Mouse (Mus musculus): ENCODE measurements around the gene Eml2. TPM values are rescaled to one million over a fixed set of nuclear protein-coding genes. Genes with fewer than 3 reads are reported as not detected.

The Eml2 gene
- polyA plus RNA-seq, 1 experiment from 2014 or later, result 5.4 TPM

GRCm38 (mm10) chr7:19222189-19222588, 46.0 kb downstream of the Eml2 start:
- H3K9ac ChIP-seq (ENCODE audit: low read depth, low read length), result no peak overlapping the region
- H3K27me3 ChIP-seq (ENCODE audit: control insufficient read depth, insufficient read depth, low read length), result peaks cover 2% of the 10 kb centered on the region; the same call in 1 of the 2 replicates
- peaks cover 6% of the 10 kb centered on the region for H3K4me1 ChIP-seq (ENCODE audit: control insufficient read depth, insufficient read depth, low read length)
- no peaks in the 10 kb centered on the region for H3K9me3 ChIP-seq (replicated peaks; ENCODE audit: control insufficient read depth, low read length)
- no peak for ATAC-seq (replicated peaks; ENCODE audit: insufficient number of reproducible peaks, low FRiP score, low TSS enrichment)
- no peak overlapping the region for H3K4me2 ChIP-seq
- peaks cover 3% of the 10 kb centered on the region; the same call in 1 of the 2 replicates for H3K36me3 ChIP-seq (ENCODE audit: control insufficient read depth, insufficient read depth, low read length)
- WGBS (ENCODE audit: insufficient replicate concordance), result 86% methylated on average over 16 of the region's 16 CpGs
- no peak overlapping the region for H3K27ac ChIP-seq (ENCODE audit: low read depth, low read length)
- no peak overlapping the region for H3K4me3 ChIP-seq (ENCODE audit: low read depth, low read length)

DNA sequence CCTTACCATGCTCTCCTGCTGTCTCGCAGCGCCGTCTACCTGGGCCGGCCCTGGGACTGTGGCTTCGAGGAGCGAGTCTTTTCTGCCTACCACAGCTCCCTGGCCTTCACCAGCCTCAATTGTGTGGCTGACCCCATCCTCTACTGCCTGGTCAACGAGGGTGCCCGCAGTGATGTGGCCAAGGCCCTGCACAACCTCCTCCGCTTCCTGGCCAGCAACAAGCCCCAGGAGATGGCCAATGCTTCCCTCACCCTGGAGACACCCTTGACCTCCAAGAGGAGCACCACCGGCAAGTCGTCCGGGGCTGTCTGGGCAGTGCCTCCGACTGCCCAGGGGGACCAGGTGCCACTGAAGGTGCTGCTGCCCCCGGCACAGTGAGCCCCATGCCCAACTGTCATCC, 46.7 kb downstream of the Eml2 start:
- peaks cover 7% of the 10 kb centered on the region for H3K4me1 ChIP-seq (ENCODE audit: control insufficient read depth, insufficient read depth, low read length)
- H3K9ac ChIP-seq (ENCODE audit: low read depth, low read length), result no peak overlapping the region
- H3K27me3 ChIP-seq (ENCODE audit: control insufficient read depth, insufficient read depth, low read length), result peaks cover 2% of the 10 kb centered on the region; the same call in 1 of the 2 replicates
- peaks cover 3% of the 10 kb centered on the region; the same call in 1 of the 2 replicates for H3K36me3 ChIP-seq (ENCODE audit: control insufficient read depth, insufficient read depth, low read length)
- H3K9me3 ChIP-seq (replicated peaks; ENCODE audit: control insufficient read depth, low read length), result no peaks in the 10 kb centered on the region
- WGBS (ENCODE audit: insufficient replicate concordance), result 82% methylated on average over 14 of the region's 14 CpGs
- no peak overlapping the region for H3K4me3 ChIP-seq (ENCODE audit: low read depth, low read length)
- H3K27ac ChIP-seq (ENCODE audit: low read depth, low read length), result no peak overlapping the region
- H3K4me2 ChIP-seq, result no peak overlapping the region
- ATAC-seq (replicated peaks; ENCODE audit: insufficient number of reproducible peaks, low FRiP score, low TSS enrichment), result no peak

DNA sequence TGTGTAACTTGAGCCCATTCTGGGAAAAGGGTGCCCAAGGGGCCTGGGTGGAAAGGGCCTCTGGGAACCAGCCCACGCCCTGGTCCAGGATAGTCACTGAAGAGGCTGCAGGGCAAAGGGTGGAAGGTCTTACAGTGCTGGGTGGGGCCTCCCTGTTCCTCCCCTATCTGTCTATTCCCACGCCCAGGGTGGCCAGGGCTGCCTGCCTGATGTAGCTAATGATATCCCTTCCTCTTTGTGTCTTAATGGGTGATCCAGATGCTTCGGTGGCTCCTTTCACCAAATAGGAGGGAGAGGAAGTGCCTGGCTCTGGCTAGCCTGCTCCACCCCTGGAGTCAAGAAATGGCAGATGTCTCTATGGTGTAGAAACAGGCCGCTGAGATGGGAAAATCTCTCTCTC, 48.7 kb downstream of the Eml2 start:
- Histone ChIP-seq H3K27me3 (ENCODE audit: control insufficient read depth, insufficient read depth, low read length) (no peaks in the 10 kb centered on the region), H3K4me3 (ENCODE audit: low read depth, low read length) (no peak overlapping the region), H3K9ac (ENCODE audit: low read depth, low read length) (no peak overlapping the region; the same call in 1 of the 2 replicates), H3K36me3 (ENCODE audit: control insufficient read depth, insufficient read depth, low read length) (peaks cover 3% of the 10 kb centered on the region; the same call in 1 of the 2 replicates), H3K9me3 (replicated peaks; ENCODE audit: control insufficient read depth, low read length) (no peaks in the 10 kb centered on the region), H3K4me2 (peak overlapping the region; percentile 19), H3K27ac (ENCODE audit: low read depth, low read length) (no peak overlapping the region; the same call in 1 of the 2 replicates), H3K4me1 (ENCODE audit: control insufficient read depth, insufficient read depth, low read length) (peaks cover 14% of the 10 kb centered on the region)
- no peak for ATAC-seq (replicated peaks; ENCODE audit: insufficient number of reproducible peaks, low FRiP score, low TSS enrichment)
- 74% methylated on average over 4 of the region's 4 CpGs for WGBS (ENCODE audit: insufficient replicate concordance)

DNA sequence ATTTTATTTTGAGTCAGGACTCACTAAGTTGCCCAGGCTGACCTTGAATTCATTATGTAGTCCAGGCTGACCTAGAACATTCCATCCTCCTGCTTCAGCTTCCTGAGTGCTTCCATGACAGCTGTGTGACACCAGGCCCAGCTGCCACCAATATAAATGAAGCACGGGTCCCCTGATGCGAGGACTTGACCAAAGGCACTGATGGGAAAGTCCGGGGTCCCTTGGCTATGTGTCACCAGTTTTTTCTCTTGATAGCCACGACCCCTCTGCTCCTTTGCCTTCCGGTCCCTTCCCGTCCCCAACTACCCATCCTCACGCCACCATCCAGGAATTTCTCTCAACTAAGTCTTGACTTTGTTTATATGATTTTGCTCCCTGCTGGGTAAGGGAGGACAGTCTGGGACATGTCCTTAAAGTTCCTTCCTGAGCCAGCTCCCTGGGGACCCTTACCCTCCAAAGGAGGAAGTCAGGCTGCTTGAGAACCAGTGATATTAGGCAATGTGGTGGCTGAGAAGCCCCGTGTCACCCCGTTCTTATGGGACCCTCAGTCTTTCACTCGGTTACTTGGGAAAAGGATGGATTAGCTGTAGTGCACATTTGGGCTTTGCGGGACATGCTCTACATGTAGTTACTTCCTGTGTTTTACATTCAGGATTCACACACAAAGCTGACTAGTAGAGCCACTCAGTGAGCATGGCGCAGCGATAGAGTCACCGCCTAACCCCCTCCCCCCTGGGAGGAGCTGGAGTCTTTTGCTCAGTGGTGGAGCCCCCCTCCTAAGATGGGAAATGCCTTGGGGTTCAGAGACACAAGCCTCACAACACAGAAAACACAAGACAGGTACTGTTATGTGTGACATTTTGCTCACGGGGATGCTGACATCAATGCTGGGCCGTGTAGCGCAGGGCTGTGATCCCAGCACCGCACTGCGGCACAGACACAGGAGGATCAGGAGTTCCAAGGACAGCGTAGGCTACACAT, 50.9 kb downstream of the Eml2 start:
- H3K27ac ChIP-seq (ENCODE audit: low read depth, low read length), result peak overlapping the region; percentile 96

DNA sequence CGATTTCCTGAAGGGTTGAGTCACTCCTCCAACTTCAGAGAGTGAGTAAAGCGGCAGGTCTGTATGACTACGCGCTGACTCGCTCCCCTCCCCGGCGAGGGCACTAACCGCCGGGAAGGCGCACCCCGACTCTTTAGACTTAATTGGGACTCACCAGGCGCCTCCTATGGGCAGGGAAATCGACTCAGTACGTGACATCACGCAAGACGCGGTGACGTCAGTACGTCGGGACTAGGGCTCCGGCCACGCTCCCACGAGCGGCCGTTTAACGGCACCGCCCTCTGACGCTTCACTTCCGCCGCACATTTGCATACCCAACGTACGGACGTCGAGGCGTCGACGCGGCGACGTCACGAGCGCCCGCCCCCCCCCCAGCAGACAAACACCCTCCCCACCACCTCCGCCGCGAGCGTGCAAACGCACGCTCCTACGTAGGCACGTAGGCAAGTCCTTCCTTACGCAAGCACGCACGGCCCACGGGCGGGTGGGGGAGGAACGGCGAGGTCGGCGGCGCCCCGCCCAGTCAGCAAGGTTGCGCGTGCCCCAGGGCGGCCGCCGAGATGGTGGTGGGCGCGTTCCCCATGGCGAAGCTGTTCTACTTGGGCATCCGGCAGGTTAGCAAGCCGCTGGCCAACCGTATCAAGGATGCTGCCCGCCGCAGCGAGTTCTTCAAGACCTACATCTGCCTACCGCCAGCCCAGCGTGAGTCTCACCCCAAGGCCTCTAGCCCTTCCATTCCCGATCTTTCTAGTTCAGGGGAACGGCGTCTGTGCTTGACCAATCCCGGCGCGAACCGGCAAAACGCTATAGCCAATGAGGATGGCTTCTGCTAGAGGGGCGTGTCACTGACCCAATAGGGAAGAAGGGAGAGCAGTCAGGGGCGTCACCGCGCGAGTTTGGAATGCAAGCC, 51.9 kb downstream of the Eml2 start, which contains the start of gene Opa3:
Gene Opa3 (plus strand): TSS at position 452 of the 910 bp plus-strand sequence.
- Histone ChIP-seq H3K4me2 (peak within 1 kb of the TSS; percentile 79), H3K4me3 (ENCODE audit: low read depth, low read length) (peak within 1 kb of the TSS; percentile 62), H3K36me3 (ENCODE audit: control insufficient read depth, insufficient read depth, low read length) (peaks cover 9% of the 10 kb centered on the region; the same call in 1 of the 2 replicates), H3K4me1 (ENCODE audit: control insufficient read depth, insufficient read depth, low read length) (peaks cover 14% of the 10 kb centered on the region), H3K9ac (ENCODE audit: low read depth, low read length) (peak within 1 kb of the TSS; percentile 91), H3K27me3 (ENCODE audit: control insufficient read depth, insufficient read depth, low read length) (no peaks in the 10 kb centered on the region), H3K27ac (ENCODE audit: low read depth, low read length) (peak within 1 kb of the TSS; percentile 100), H3K9me3 (replicated peaks; ENCODE audit: control insufficient read depth, low read length) (no peaks in the 10 kb centered on the region)
- under 1% methylated on average over 89 of the region's 91 CpGs for WGBS (ENCODE audit: insufficient replicate concordance)
- ATAC-seq (replicated peaks; ENCODE audit: insufficient number of reproducible peaks, low FRiP score, low TSS enrichment), result peak; percentile 93

More for the DNA sequence above, 50.9 kb downstream of the Eml2 start:
- Histone ChIP-seq H3K4me2 (peak overlapping the region; percentile 79), H3K36me3 (ENCODE audit: control insufficient read depth, insufficient read depth, low read length) (peaks cover 9% of the 10 kb centered on the region; the same call in 1 of the 2 replicates), H3K27me3 (ENCODE audit: control insufficient read depth, insufficient read depth, low read length) (no peaks in the 10 kb centered on the region), H3K4me3 (ENCODE audit: low read depth, low read length) (peak overlapping the region; percentile 62), H3K9me3 (replicated peaks; ENCODE audit: control insufficient read depth, low read length) (no peaks in the 10 kb centered on the region), H3K9ac (ENCODE audit: low read depth, low read length) (peak overlapping the region; percentile 82), H3K4me1 (ENCODE audit: control insufficient read depth, insufficient read depth, low read length) (peaks cover 14% of the 10 kb centered on the region)
- 18% methylated on average over 20 of the region's 20 CpGs for WGBS (ENCODE audit: insufficient replicate concordance)
- ATAC-seq (replicated peaks; ENCODE audit: insufficient number of reproducible peaks, low FRiP score, low TSS enrichment), result no peak

DNA sequence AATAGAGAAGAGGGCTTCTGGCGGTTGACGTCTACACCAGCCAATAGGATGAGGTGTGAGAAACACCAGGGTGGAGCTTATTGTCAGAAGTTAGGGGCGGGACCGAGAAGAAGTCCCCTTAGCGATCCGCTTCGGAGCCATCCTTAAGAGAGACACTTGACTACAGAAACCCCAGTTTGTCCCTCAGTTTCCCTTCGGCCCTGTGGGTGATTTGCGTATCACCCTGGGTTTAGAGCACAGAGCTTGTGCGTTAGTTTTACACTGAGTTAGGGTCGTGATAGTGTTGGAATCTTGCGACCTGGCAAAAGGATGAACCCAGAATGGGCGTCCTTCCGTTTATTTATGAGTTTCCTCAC, 52.5 kb downstream of the Eml2 start:
- H3K9me3 ChIP-seq (replicated peaks; ENCODE audit: control insufficient read depth, low read length), result no peaks in the 10 kb centered on the region
- no peak for ATAC-seq (replicated peaks; ENCODE audit: insufficient number of reproducible peaks, low FRiP score, low TSS enrichment)
- no peaks in the 10 kb centered on the region for H3K27me3 ChIP-seq (ENCODE audit: control insufficient read depth, insufficient read depth, low read length)
- WGBS (ENCODE audit: insufficient replicate concordance), result 0% methylated on average over 14 of the region's 14 CpGs
- H3K4me2 ChIP-seq, result peak overlapping the region; percentile 79
- H3K4me1 ChIP-seq (ENCODE audit: control insufficient read depth, insufficient read depth, low read length), result peaks cover 14% of the 10 kb centered on the region
- H3K9ac ChIP-seq (ENCODE audit: low read depth, low read length), result peak overlapping the region; percentile 91
- H3K4me3 ChIP-seq (ENCODE audit: low read depth, low read length), result peak overlapping the region; percentile 62
- peak overlapping the region; percentile 100 for H3K27ac ChIP-seq (ENCODE audit: low read depth, low read length)
- H3K36me3 ChIP-seq (ENCODE audit: control insufficient read depth, insufficient read depth, low read length), result peaks cover 9% of the 10 kb centered on the region; the same call in 1 of the 2 replicates

- ATAC-seq (replicated peaks; ENCODE audit: insufficient number of reproducible peaks, low FRiP score, low TSS enrichment), result no peak
Observed at GRCm38 (mm10) chr7:19229404-19229803, 53.2 kb downstream of the Eml2 start.

GRCm38 (mm10) chr7:19230041-19230580, 53.9 kb downstream of the Eml2 start:
- no peaks in the 10 kb centered on the region for H3K9me3 ChIP-seq (replicated peaks; ENCODE audit: control insufficient read depth, low read length)
- WGBS (ENCODE audit: insufficient replicate concordance), result 93% methylated on average over 2 of the region's 2 CpGs
- H3K9ac ChIP-seq (ENCODE audit: low read depth, low read length), result peak overlapping the region; percentile 91; the same call in 1 of the 2 replicates
- H3K4me2 ChIP-seq, result peak overlapping the region; percentile 79
- H3K36me3 ChIP-seq (ENCODE audit: control insufficient read depth, insufficient read depth, low read length), result peaks cover 9% of the 10 kb centered on the region; the same call in 1 of the 2 replicates
- H3K27ac ChIP-seq (ENCODE audit: low read depth, low read length), result no peak overlapping the region
- peaks cover 18% of the 10 kb centered on the region for H3K4me1 ChIP-seq (ENCODE audit: control insufficient read depth, insufficient read depth, low read length)
- no peaks in the 10 kb centered on the region for H3K27me3 ChIP-seq (ENCODE audit: control insufficient read depth, insufficient read depth, low read length)
- H3K4me3 ChIP-seq (ENCODE audit: low read depth, low read length), result no peak overlapping the region; the same call in 1 of the 2 replicates
- no peak for ATAC-seq (replicated peaks; ENCODE audit: insufficient number of reproducible peaks, low FRiP score, low TSS enrichment)

More at GRCm38 (mm10) chr7:19229404-19229803, 53.2 kb downstream of the Eml2 start:
- Histone ChIP-seq H3K4me2 (peak overlapping the region; percentile 79), H3K9me3 (replicated peaks; ENCODE audit: control insufficient read depth, low read length) (no peaks in the 10 kb centered on the region), H3K4me3 (ENCODE audit: low read depth, low read length) (peak overlapping the region; percentile 62), H3K27ac (ENCODE audit: low read depth, low read length) (no peak overlapping the region), H3K9ac (ENCODE audit: low read depth, low read length) (peak overlapping the region; percentile 91), H3K27me3 (ENCODE audit: control insufficient read depth, insufficient read depth, low read length) (no peaks in the 10 kb centered on the region), H3K36me3 (ENCODE audit: control insufficient read depth, insufficient read depth, low read length) (peaks cover 9% of the 10 kb centered on the region; the same call in 1 of the 2 replicates), H3K4me1 (ENCODE audit: control insufficient read depth, insufficient read depth, low read length) (peaks cover 14% of the 10 kb centered on the region)
- 39% methylated on average over 5 of the region's 5 CpGs for WGBS (ENCODE audit: insufficient replicate concordance)
